Mouse (Mus musculus) thymus, postnatal 0 days (tissue): Measurements from ENCODE around the gene Rnf166. TPM values are rescaled to one million over a fixed set of nuclear protein-coding genes. Genes with fewer than 3 reads are reported as not detected.
A peak's percentile ranks its signal among the peaks of the same experiment; 100 is the strongest.

ENCODE experiments used
- DNase-seq: peaks from one replicate; pipeline ENCODE4 v3.0.0-alpha.2; 2015; ENCODE audit warnings: low spot score
- polyA plus RNA-seq: library from polyadenylated mRNA; unstranded; fragments of >200 nt; fragmentation: Nextera tagmentation; extraction: Ambion mirVana; gene quantifications from 2 replicates; pipeline ENCODE4 v1.2.1, GENCODE M21; 2015

Gene Rnf166
- 98.0 and 108 TPM in 2 replicates for polyA plus RNA-seq

GRCm38 (mm10) chr8:122475580-122476320 lies at the start of gene Rnf166, which contains the start of gene Ctu2:
Gene Rnf166 (minus strand): TSS chr8:122476064.
Gene Ctu2 (plus strand): TSS chr8:122476143.
- peak; percentile 94 for DNase-seq

GRCm38 (mm10) chr8:122525004-122525403 lies 49.1 kb upstream of the Rnf166 start:
- DNase-seq: no peak

GRCm38 (mm10) chr8:122524506-122524905 lies 48.6 kb upstream of the Rnf166 start:
- no peak for DNase-seq

- no peak for DNase-seq
Measured at GRCm38 (mm10) chr8:122523652-122524360, 47.9 kb upstream of the Rnf166 start.

GRCm38 (mm10) chr8:122522796-122523651 lies 47.2 kb upstream of the Rnf166 start:
- no peak for DNase-seq

GRCm38 (mm10) chr8:122520611-122521010 lies 44.7 kb upstream of the Rnf166 start:
- no peak for DNase-seq

- DNase-seq: no peak
Measured at GRCm38 (mm10) chr8:122517541-122518190, 41.8 kb upstream of the Rnf166 start.

- no peak for DNase-seq
Measured at GRCm38 (mm10) chr8:122515699-122516098, 39.8 kb upstream of the Rnf166 start.

GRCm38 (mm10) chr8:122512392-122512791 lies 36.5 kb upstream of the Rnf166 start:
- DNase-seq: no peak

GRCm38 (mm10) chr8:122511552-122511951 lies 35.7 kb upstream of the Rnf166 start:
- DNase-seq: no peak

- peak; percentile 83 for DNase-seq
Measured at GRCm38 (mm10) chr8:122500856-122501255, 25.0 kb upstream of the Rnf166 start.

GRCm38 (mm10) chr8:122497912-122498311 lies 22.0 kb upstream of the Rnf166 start:
- peak; percentile 33 for DNase-seq

- no peak for DNase-seq
Measured at GRCm38 (mm10) chr8:122497016-122497734, 21.3 kb upstream of the Rnf166 start.

- DNase-seq: no peak
Measured at GRCm38 (mm10) chr8:122488387-122488786, 12.5 kb upstream of the Rnf166 start.

- no peak for DNase-seq
Measured at GRCm38 (mm10) chr8:122484831-122485230, 9.0 kb upstream of the Rnf166 start.

GRCm38 (mm10) chr8:122483877-122484276 lies 8.0 kb upstream of the Rnf166 start:
- DNase-seq: no peak

GRCm38 (mm10) chr8:122482448-122482847 lies 6.6 kb upstream of the Rnf166 start:
- DNase-seq: no peak

- peak; percentile 67 for DNase-seq
Measured at GRCm38 (mm10) chr8:122474951-122475560, 808 bp downstream of the Rnf166 start.

GRCm38 (mm10) chr8:122473911-122474421 lies 1.9 kb downstream of the Rnf166 start:
- DNase-seq: peak; percentile 92

- peak; percentile 69 for DNase-seq
Measured at GRCm38 (mm10) chr8:122470691-122471090, 5.2 kb downstream of the Rnf166 start.
